Mouse (Mus musculus): ENCODE data around the gene Brd7.

DNA sequence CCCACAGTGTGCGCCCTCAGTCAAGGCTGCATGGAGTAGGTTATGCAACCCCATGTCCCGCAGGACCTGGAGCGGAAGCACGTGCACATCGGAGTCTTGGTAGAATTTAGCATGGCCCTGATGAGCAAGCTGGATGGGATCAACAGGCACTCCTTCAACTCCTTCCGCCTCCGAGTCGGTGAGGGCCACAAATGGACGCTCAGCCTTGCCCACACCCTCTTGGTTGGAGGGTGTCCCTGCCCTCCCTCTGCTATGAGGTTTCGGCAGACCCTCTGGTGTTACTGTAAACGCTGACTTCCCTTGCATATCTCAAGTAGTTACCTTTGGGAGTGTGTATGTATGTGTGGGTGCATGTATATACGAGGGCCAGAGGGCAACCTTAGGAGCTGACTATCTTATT is 35.7 kb downstream of the Brd7 start:
- TF ChIP-seq GATA1 (IDR thresholded peaks at IDR 0.05; ENCODE audit: low read length) (no peak), TAL1 (IDR thresholded peaks at IDR 0.05; ENCODE audit: low read length) (no peak)

Measured in erythroblast, embryonic 14.5 days (primary cell).